Comparison of ENCODE assay signal across 8 mouse cellular contexts in the genomic region with DNA sequence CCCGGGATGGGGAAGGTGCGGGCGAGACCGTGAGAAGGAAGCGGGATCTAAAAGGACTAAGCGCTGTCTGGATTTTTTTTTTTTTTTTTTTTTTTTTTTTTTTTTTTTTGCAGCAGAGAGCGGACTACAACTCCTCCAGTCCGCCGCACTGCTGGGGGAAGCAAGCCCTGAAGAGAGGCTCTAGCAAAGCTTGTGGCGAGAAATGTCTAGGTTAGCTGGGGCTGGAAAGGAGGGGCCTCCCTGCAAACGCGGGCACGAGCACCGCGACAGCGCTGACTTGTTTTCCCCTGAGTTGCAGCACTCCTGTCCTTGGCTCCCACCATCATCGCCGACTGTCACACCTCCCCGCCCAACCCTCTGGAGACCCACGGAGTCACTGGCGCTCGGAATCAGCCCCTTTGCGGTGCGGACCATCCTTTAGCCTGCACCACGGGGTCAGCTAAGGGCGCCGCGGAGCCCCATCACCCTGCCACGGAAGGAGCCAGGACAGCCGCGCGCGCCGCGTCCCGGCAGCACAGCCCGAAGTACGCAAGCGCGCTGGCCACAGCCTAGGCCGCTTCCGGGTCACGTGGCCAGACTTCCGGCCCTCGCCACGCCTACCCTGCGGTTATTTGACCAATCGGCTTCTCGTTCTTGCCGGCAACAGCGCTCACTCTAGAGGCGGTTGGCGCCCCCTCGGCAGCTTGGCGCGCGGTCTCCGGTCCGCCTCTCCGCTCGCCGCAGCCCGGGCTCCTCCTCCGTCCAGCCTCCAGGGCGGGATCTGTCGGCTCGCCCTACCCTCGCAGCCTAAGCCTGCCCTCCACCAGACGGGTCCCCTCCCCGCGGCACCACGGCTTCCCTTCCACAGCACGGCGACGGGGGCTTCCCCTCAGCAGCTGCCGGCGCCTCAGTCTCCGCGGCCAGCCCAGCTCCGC. TPM values are rescaled to one million over a fixed set of nuclear protein-coding genes. Genes with fewer than 3 reads are reported as not detected.
A peak's percentile ranks its signal among the peaks of the same experiment; 100 is the strongest.
DNase-seq lines count a peak whose midpoint lies in the region; ATAC-seq and TF ChIP-seq lines count a peak whose summit lies in the region.

A gene (plus strand): TSS at position 681 of the 914 bp plus-strand sequence.

- no peak for TF ChIP-seq POLR2A in kidney, adult 2 months (IDR thresholded peaks at IDR 0.05; ENCODE audit: low read depth, low read length)
- TF ChIP-seq POLR2A in spleen, adult 2 months (IDR thresholded peaks at IDR 0.05; ENCODE audit: low read depth, low read length) = peak; percentile 82

- no peaks in the 10 kb centered on the region for H3K4me1 ChIP-seq in embryonic facial prominence, embryonic 13.5 days
- H3K4me1 ChIP-seq in kidney, adult 2 months (ENCODE audit: control insufficient read depth, insufficient read depth, low read length) = no peaks in the 10 kb centered on the region
- no peaks in the 10 kb centered on the region for H3K4me1 ChIP-seq in limb, embryonic 12.5 days (replicated peaks)
- H3K4me1 ChIP-seq in midbrain, embryonic 15.5 days = no peaks in the 10 kb centered on the region
- H3K4me1 ChIP-seq in spleen, adult 2 months (ENCODE audit: control insufficient read depth, insufficient read depth, insufficient read length) = no peaks in the 10 kb centered on the region

- DNase-seq in 3134 (ENCODE audit: extremely low read depth, insufficient read length, low spot score) = peak; percentile 97
- DNase-seq in adrenal gland, postnatal 36 days = peak; percentile 94 to 95
- peak; percentile 93 to 97 for DNase-seq in heart, adult 18-20 months
- peak; percentile 97 for DNase-seq in kidney, adult 2 months
- peak; percentile 87 to 91 for DNase-seq in spleen, adult 2 months (ENCODE audit: low read depth in 1 of 2, low spot score in 2 of 2)

- no peaks in the 10 kb centered on the region for H3K9me3 ChIP-seq in embryonic facial prominence, embryonic 13.5 days
- H3K9me3 ChIP-seq in limb, embryonic 12.5 days = no peaks in the 10 kb centered on the region
- H3K9me3 ChIP-seq in midbrain, embryonic 15.5 days = no peaks in the 10 kb centered on the region

- peak within 1 kb of the TSS; percentile 83 for H3K27ac ChIP-seq in embryonic facial prominence, embryonic 13.5 days
- peak within 1 kb of the TSS; percentile 72 for H3K27ac ChIP-seq in kidney, adult 2 months (ENCODE audit: insufficient read depth, low read depth, low read length)
- H3K27ac ChIP-seq in limb, embryonic 12.5 days = peak within 1 kb of the TSS; percentile 91
- H3K27ac ChIP-seq in midbrain, embryonic 15.5 days = peak within 1 kb of the TSS; percentile 89
- peak within 1 kb of the TSS; percentile 96 for H3K27ac ChIP-seq in spleen, adult 2 months (ENCODE audit: insufficient read depth, low read length)

- ATAC-seq in embryonic facial prominence, embryonic 13.5 days (ENCODE audit: insufficient number of reproducible peaks, insufficient read depth, low FRiP score, low TSS enrichment, low read depth) = peak; percentile 100
- ATAC-seq in limb, embryonic 12.5 days (ENCODE audit: insufficient number of reproducible peaks, insufficient read depth, low FRiP score, low TSS enrichment, low read depth) = peak; percentile 99
- ATAC-seq in midbrain, embryonic 15.5 days (replicated peaks) = peak; percentile 99

- peak within 1 kb of the TSS; percentile 73 for H3K9ac ChIP-seq in embryonic facial prominence, embryonic 13.5 days
- peak within 1 kb of the TSS; percentile 64 for H3K9ac ChIP-seq in limb, embryonic 12.5 days (replicated peaks)
- H3K9ac ChIP-seq in midbrain, embryonic 15.5 days = peak within 1 kb of the TSS; percentile 55

- peaks cover 5% of the 10 kb centered on the region for H3K27me3 ChIP-seq in embryonic facial prominence, embryonic 13.5 days
- H3K27me3 ChIP-seq in kidney, adult 2 months (replicated peaks; ENCODE audit: control insufficient read depth, insufficient read depth, low read length) = no peaks in the 10 kb centered on the region
- peaks cover 8% of the 10 kb centered on the region for H3K27me3 ChIP-seq in limb, embryonic 12.5 days
- H3K27me3 ChIP-seq in midbrain, embryonic 15.5 days (replicated peaks) = no peaks in the 10 kb centered on the region; the same call in none of the 2 replicates
- no peaks in the 10 kb centered on the region for H3K27me3 ChIP-seq in spleen, adult 2 months (ENCODE audit: control insufficient read depth, insufficient read depth, low read length)

- no peak for TF ChIP-seq CTCF in kidney, adult 2 months (conservative IDR thresholded peaks at IDR 0.05; ENCODE audit: insufficient read depth, insufficient read length, low read depth, low read length)
- 0 out of 2 replicates have a peak, but pooled peaks have one; percentile 1 for TF ChIP-seq CTCF in spleen, adult 2 months (IDR thresholded peaks at IDR 0.05; ENCODE audit: extremely low read depth, insufficient read depth, insufficient read length, insufficient replicate concordance)

- no peaks in the 10 kb centered on the region for H3K36me3 ChIP-seq in embryonic facial prominence, embryonic 13.5 days
- H3K36me3 ChIP-seq in kidney, adult 2 months (ENCODE audit: control insufficient read depth, insufficient read depth, low read length) = no peaks in the 10 kb centered on the region
- H3K36me3 ChIP-seq in limb, embryonic 12.5 days = no peaks in the 10 kb centered on the region
- no peaks in the 10 kb centered on the region for H3K36me3 ChIP-seq in midbrain, embryonic 15.5 days (replicated peaks)
- H3K36me3 ChIP-seq in spleen, adult 2 months (ENCODE audit: control insufficient read depth, insufficient read depth, low read length) = no peaks in the 10 kb centered on the region

- peak within 1 kb of the TSS; percentile 60 for H3K4me3 ChIP-seq in embryonic facial prominence, embryonic 13.5 days
- peak within 1 kb of the TSS; percentile 97 for H3K4me3 ChIP-seq in kidney, adult 2 months (ENCODE audit: insufficient read depth, low read depth, low read length)
- H3K4me3 ChIP-seq in limb, embryonic 12.5 days (replicated peaks) = peak within 1 kb of the TSS; percentile 57
- H3K4me3 ChIP-seq in midbrain, embryonic 15.5 days = peak within 1 kb of the TSS; percentile 68
- peak within 1 kb of the TSS; percentile 93 for H3K4me3 ChIP-seq in spleen, adult 2 months (ENCODE audit: extremely low read depth, insufficient read depth, insufficient read length)

- peak within 1 kb of the TSS; percentile 59 for H3K4me2 ChIP-seq in embryonic facial prominence, embryonic 13.5 days
- peak within 1 kb of the TSS; percentile 53 for H3K4me2 ChIP-seq in limb, embryonic 12.5 days
- peak within 1 kb of the TSS; percentile 49 for H3K4me2 ChIP-seq in midbrain, embryonic 15.5 days

- 22% methylated on average over 79 of the region's 80 CpGs for WGBS in embryonic facial prominence, embryonic 13.5 days
- under 1% methylated on average over 73 of the region's 80 CpGs for WGBS in kidney, adult 2 months
- 27% methylated on average over 68 of the region's 80 CpGs for WGBS in limb, embryonic 12.5 days
- WGBS in midbrain, embryonic 15.5 days = 23% methylated on average over 79 of the region's 80 CpGs
- 36% methylated on average over 80 of the region's 80 CpGs for WGBS in spleen, adult 2 months

RNA-seq across cellular contexts. Expression of the gene that starts here (rescaled TPM):
- 10 to 100 TPM; 16.2 to 21.5 TPM for total RNA-seq in adrenal gland, postnatal 36 days (2021)
- polyA plus RNA-seq in embryonic facial prominence, embryonic 13.5 days (2015; fragmentation: Nextera tagmentation; extraction: Ambion mirVana) = 21.7 and 22.7 TPM in 2 replicates
- 10 to 100 TPM; 21.1 to 31.8 TPM for total RNA-seq in heart, adult 18-20 months (2021)
- 1.2 and 2.2 TPM in 2 replicates for polyA plus RNA-seq in kidney, adult 2 months (2012; rRNA removed)
- 21.7 and 22.5 TPM in 2 replicates for polyA plus RNA-seq in limb, embryonic 12.5 days (2016; fragmentation: Nextera tagmentation; extraction: Ambion mirVana)
- polyA plus RNA-seq in midbrain, embryonic 15.5 days (2015; fragmentation: Nextera tagmentation; extraction: Ambion mirVana) = 89.3 and 101 TPM in 2 replicates
- 1.7 and 3.1 TPM in 2 replicates for polyA plus RNA-seq in spleen, adult 2 months (2012; rRNA removed)

Comparison
In these comparisons a context has a peak if more than half of its experiments do, and no peak if none do; other contexts are left out.
1. Peak in every context shown above with its lines: DNase-seq, ATAC-seq, H3K4me3 ChIP-seq and H3K27ac ChIP-seq.